Mouse (Mus musculus): ENCODE data around the gene Fgfrl1. TPM values are rescaled to one million over a fixed set of nuclear protein-coding genes. Genes with fewer than 3 reads are reported as not detected.

The Fgfrl1 gene
- polyA plus RNA-seq, 1 experiment from 2014 or later, result 40.1 TPM

Other genes with a start within 250 kb of the Fgfrl1 start
- 0.26 and 0.34 TPM in 2 replicates for gene Mfsd7a, start 243.5 kb upstream of the Fgfrl1 start, polyA plus RNA-seq (2016; fragmentation: Nextera tagmentation; extraction: Ambion mirVana)
- gene Pcgf3, start 231.2 kb upstream of the Fgfrl1 start, polyA plus RNA-seq (2016; fragmentation: Nextera tagmentation; extraction: Ambion mirVana), result 24.7 and 25.2 TPM in 2 replicates
- gene Cplx1, start 142.4 kb upstream of the Fgfrl1 start, polyA plus RNA-seq (2016; fragmentation: Nextera tagmentation; extraction: Ambion mirVana), result 0.39 and 0.57 TPM in 2 replicates
- gene Gak, start 62.6 kb upstream of the Fgfrl1 start, polyA plus RNA-seq (2016; fragmentation: Nextera tagmentation; extraction: Ambion mirVana), result 42.5 and 43.2 TPM in 2 replicates
- 18.5 and 18.6 TPM in 2 replicates for gene Tmem175, start 62.6 kb upstream of the Fgfrl1 start, polyA plus RNA-seq (2016; fragmentation: Nextera tagmentation; extraction: Ambion mirVana)
- gene Idua, start 32.1 kb upstream of the Fgfrl1 start, polyA plus RNA-seq (2016; fragmentation: Nextera tagmentation; extraction: Ambion mirVana), result 16.5 and 17.8 TPM in 2 replicates
- gene Dgkq, start 22.7 kb upstream of the Fgfrl1 start, polyA plus RNA-seq (2016; fragmentation: Nextera tagmentation; extraction: Ambion mirVana), result 8.4 and 9.4 TPM in 2 replicates
- gene Slc26a1, start 16.8 kb upstream of the Fgfrl1 start, polyA plus RNA-seq (2016; fragmentation: Nextera tagmentation; extraction: Ambion mirVana), result 0.54 and 1.0 TPM in 2 replicates
- gene Rnf212, start 82.6 kb downstream of the Fgfrl1 start, polyA plus RNA-seq (2016; fragmentation: Nextera tagmentation; extraction: Ambion mirVana), result 0.65 and 1.2 TPM in 2 replicates
- not detected in 2 replicates for gene Tmed11, start 103.0 kb downstream of the Fgfrl1 start, polyA plus RNA-seq (2016; fragmentation: Nextera tagmentation; extraction: Ambion mirVana)
- not detected in 2 replicates for gene Vmn2r8, start 116.5 kb downstream of the Fgfrl1 start, polyA plus RNA-seq (2016; fragmentation: Nextera tagmentation; extraction: Ambion mirVana)
- not detected in 2 replicates for gene Vmn2r9, start 160.2 kb downstream of the Fgfrl1 start, polyA plus RNA-seq (2016; fragmentation: Nextera tagmentation; extraction: Ambion mirVana)